Mouse (Mus musculus): ENCODE measurements around the gene Vmn2r110.

Gene Vmn2r110

GRCm38 (mm10) chr17:20596323-20596722 is at the start of gene Vmn2r110:
TSS of gene Vmn2r110 (minus strand) at chr17:20596423.
- DNase-seq (ENCODE audit: extremely low read depth, low read depth), result no peak

- no peak for DNase-seq (ENCODE audit: extremely low read depth, low read depth)
These were observed 28.6 kb upstream of the Vmn2r110 start, which contains the start of gene Fpr-rs3 for GRCm38 (mm10) chr17:20624777-20625176. TSS of gene Fpr-rs3 (minus strand) at chr17:20624877.

GRCm38 (mm10) chr17:20564656-20565055 is 31.6 kb downstream of the Vmn2r110 start, which contains the start of gene Vmn2r109:
TSS of gene Vmn2r109 (minus strand) at chr17:20564756.
- DNase-seq (ENCODE audit: extremely low read depth, low read depth), result no peak

Measured in MEL-GATA-1-ER (cell line).